Comparison of ENCODE assay signal across 9 mouse cellular contexts in genomic region chr4:95193028-95193427, GRCm38 (mm10).
DNase-seq lines count a peak whose midpoint lies in the region; ATAC-seq lines count a peak whose summit lies in the region.
"Had no signal": no experiment of that assay in that cellular context is flagged by ENCODE, and none has a peak within 500 bp of the region (broad histone marks: within the 10 kb centered on the region; RNA-seq: fewer than 3 reads in every experiment).

No protein-coding gene starts in this region.

- no peaks in the 10 kb centered on the region for H3K9me3 ChIP-seq in heart, embryonic 15.5 days (replicated peaks)
- H3K9me3 ChIP-seq in midbrain, embryonic 14.5 days (ENCODE audit: control insufficient read depth, low read length), result no peaks in the 10 kb centered on the region
- H3K9me3 ChIP-seq: limb, embryonic 13.5 days had no signal

- H3K36me3 ChIP-seq in heart, embryonic 15.5 days, result no peaks in the 10 kb centered on the region
- no peaks in the 10 kb centered on the region for H3K36me3 ChIP-seq in midbrain, embryonic 14.5 days (ENCODE audit: control insufficient read depth, insufficient read depth, low read length)
- H3K36me3 ChIP-seq: limb, embryonic 13.5 days had no signal

- H3K27ac ChIP-seq in heart, embryonic 15.5 days, result peak overlapping the region; percentile 23; the same call in 1 of the 2 replicates
- no peak overlapping the region for H3K27ac ChIP-seq in midbrain, embryonic 14.5 days (replicated peaks; ENCODE audit: low read depth, low read length)
- H3K27ac ChIP-seq: limb, embryonic 13.5 days had no signal

- DNase-seq in A20 (ENCODE audit: low read depth, low spot score), result peak; percentile 77
- DNase-seq in adrenal gland, postnatal 14 days, result peak; percentile 46
- peak; percentile 67 for DNase-seq in liver
- peak; percentile 36 to 48 for DNase-seq in natural killer cell, adult 2 months (ENCODE audit: low spot score in 2 of 2)
- DNase-seq in midbrain, embryonic 14.5 days, result no peak
- no peak for DNase-seq in thymus, postnatal 10 days (ENCODE audit: low spot score in 2 of 2)

- H3K9ac ChIP-seq in heart, embryonic 15.5 days, result no peak overlapping the region
- no peak overlapping the region for H3K9ac ChIP-seq in midbrain, embryonic 14.5 days (replicated peaks; ENCODE audit: low read length)
- H3K9ac ChIP-seq: limb, embryonic 13.5 days had no signal

- no peak overlapping the region for H3K4me3 ChIP-seq in heart, embryonic 15.5 days
- no peak overlapping the region for H3K4me3 ChIP-seq in midbrain, embryonic 14.5 days (replicated peaks; ENCODE audit: low read depth, low read length)
- H3K4me3 ChIP-seq: limb, embryonic 13.5 days had no signal

- no peaks in the 10 kb centered on the region for H3K27me3 ChIP-seq in heart, embryonic 15.5 days
- no peaks in the 10 kb centered on the region for H3K27me3 ChIP-seq in midbrain, embryonic 14.5 days (ENCODE audit: control insufficient read depth, insufficient read depth, low read length)
- H3K27me3 ChIP-seq: limb, embryonic 13.5 days had no signal

- WGBS in heart, embryonic 15.5 days, result 12% methylated on average over 4 of the region's 4 CpGs
- 81% methylated on average over 4 of the region's 4 CpGs for WGBS in midbrain, embryonic 14.5 days

- H3K4me1 ChIP-seq in heart, embryonic 15.5 days (replicated peaks), result peaks cover 9% of the 10 kb centered on the region
- no peaks in the 10 kb centered on the region for H3K4me1 ChIP-seq in midbrain, embryonic 14.5 days (ENCODE audit: control insufficient read depth, insufficient read depth, low read length)

- peak; percentile 78; the same call in 1 of the 2 replicates for ATAC-seq in heart, embryonic 15.5 days (replicated peaks; ENCODE audit: insufficient number of reproducible peaks, insufficient read depth, low FRiP score, low read depth)
- ATAC-seq in midbrain, embryonic 14.5 days (ENCODE audit: low FRiP score, low TSS enrichment), result no peak
- ATAC-seq in activated CD4-positive, CD25-positive, alpha-beta regulatory T cell, adult 4 months, result no peak

- H3K4me2 ChIP-seq in heart, embryonic 15.5 days, result no peak overlapping the region
- H3K4me2 ChIP-seq in midbrain, embryonic 14.5 days (ENCODE audit: low read length), result no peak overlapping the region
- H3K4me2 ChIP-seq: limb, embryonic 13.5 days had no signal

Comparison
In these comparisons a context has a peak if more than half of its experiments do, and no peak if none do; other contexts are left out.
1. DNase-seq: peak in A20 (single experiment), adrenal gland, postnatal 14 days (single experiment), liver (single experiment) and natural killer cell, adult 2 months (2 of 2); none in midbrain, embryonic 14.5 days (single experiment) and thymus, postnatal 10 days (0 of 2).